Mouse (Mus musculus): ENCODE results near the gene Lamb1. TPM values are rescaled to one million over a fixed set of nuclear protein-coding genes. Genes with fewer than 3 reads are reported as not detected.

Gene Lamb1
- total and polyA plus RNA-seq, 3 experiments: under 0.01 TPM; not detected in 2

DNA sequence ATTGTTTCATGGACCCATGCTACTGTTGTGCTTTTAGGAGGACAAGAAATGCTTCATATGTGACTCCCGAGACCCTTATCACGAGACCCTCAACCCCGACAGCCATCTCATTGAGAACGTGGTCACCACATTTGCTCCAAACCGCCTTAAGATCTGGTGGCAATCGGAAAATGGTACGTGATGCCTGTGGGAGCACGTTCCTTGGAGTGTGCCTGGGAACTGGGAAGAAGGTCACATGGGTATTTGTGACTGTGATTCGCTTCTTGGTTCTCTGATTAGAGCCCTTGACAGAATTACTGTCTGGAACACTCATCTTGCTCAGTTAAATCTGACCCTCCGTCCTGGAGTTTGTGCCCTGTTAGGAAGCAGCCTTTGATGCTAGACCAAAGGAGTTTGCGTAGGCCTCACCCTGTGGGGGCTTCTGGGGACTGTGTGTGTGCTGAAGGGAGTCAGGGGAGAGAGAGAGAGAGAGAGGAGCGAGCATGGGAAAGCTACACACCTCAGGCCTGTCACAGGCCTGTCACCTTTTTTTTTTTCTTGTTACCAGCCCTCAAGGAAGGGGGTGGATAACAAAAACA is 4.1 kb downstream of the Lamb1 start:
- Histone ChIP-seq H3K9ac (ENCODE audit: insufficient read depth, low read depth) (no peak overlapping the region), H3K4me3 (replicated peaks in 1 of 3; ENCODE audit: low read depth in 2 of 3, low read length in 2 of 3, poor library complexity in 1 of 3) (no peak overlapping the region), H3K9me3 (replicated peaks; ENCODE audit: low read length) (no peaks in the 10 kb centered on the region), H3K36me3 (replicated peaks in 1 of 2; ENCODE audit: control insufficient read depth in 1 of 2, insufficient read depth in 1 of 2, low read length in 1 of 2) (no peaks in the 10 kb centered on the region), H3K27ac (ENCODE audit: insufficient read depth, low read depth) (no peak overlapping the region), H3K4me1 (ENCODE audit: control insufficient read depth in 1 of 2, insufficient read depth in 2 of 2) (no peaks in the 10 kb centered on the region), H3K4me2 (ENCODE audit: insufficient read depth, low read depth, poor library complexity, severe bottlenecking) (no peak overlapping the region), H3K79me2 (replicated peaks; ENCODE audit: control insufficient read depth, extremely low read depth, insufficient read depth, poor library complexity, severe bottlenecking) (no peaks in the 10 kb centered on the region), H3K27me3 (replicated peaks) (no peaks in the 10 kb centered on the region)
- no peak for DNase-seq (ENCODE audit: extremely low read depth)
- no peak for TF ChIP-seq MXI1 (IDR thresholded peaks at IDR 0.05; ENCODE audit: low read depth, low read length)
- TF ChIP-seq RCOR1 (conservative IDR thresholded peaks at IDR 0.05; ENCODE audit: low read depth, low read length): no peak
- no peak for TF ChIP-seq CHD1 (IDR thresholded peaks at IDR 0.05; ENCODE audit: low read depth, low read length)
- TF ChIP-seq KAT2A (IDR thresholded peaks at IDR 0.05; ENCODE audit: insufficient replicate concordance, low read length): no peak
- TF ChIP-seq MEF2A (IDR thresholded peaks at IDR 0.05; ENCODE audit: borderline replicate concordance, low read depth, low read length): no peak
- no peak for TF ChIP-seq JUND (conservative IDR thresholded peaks at IDR 0.05; ENCODE audit: low read depth, low read length)
- TF ChIP-seq MAFK (IDR thresholded peaks at IDR 0.05; ENCODE audit: insufficient replicate concordance, low read length): no peak
- TF ChIP-seq RAD21 (IDR thresholded peaks at IDR 0.05; ENCODE audit: low read depth, low read length): no peak
- no peak for TF ChIP-seq HCFC1 (IDR thresholded peaks at IDR 0.05; ENCODE audit: low read depth, low read length)
- TF ChIP-seq POLR2A (IDR thresholded peaks at IDR 0.05; ENCODE audit: low read depth, low read length): no peak
- no peak for TF ChIP-seq MYC (IDR thresholded peaks at IDR 0.05; ENCODE audit: low read depth, low read length)
- TF ChIP-seq ELF1 (IDR thresholded peaks at IDR 0.05; ENCODE audit: low read depth, low read length): no peak
- no peak for TF ChIP-seq SIN3A (IDR thresholded peaks at IDR 0.05; ENCODE audit: low read length)
- no peak for TF ChIP-seq CTCF (conservative IDR thresholded peaks at IDR 0.05 in 1 of 2, IDR thresholded peaks at IDR 0.05 in 1 of 2; ENCODE audit: low read depth in 2 of 2, low read length in 2 of 2)
- no peak for TF ChIP-seq EP300 (IDR thresholded peaks at IDR 0.05; ENCODE audit: low read length)
- no peak for TF ChIP-seq MAZ (IDR thresholded peaks at IDR 0.05; ENCODE audit: low read depth, low read length)
- no peak for TF ChIP-seq ZNF384 (IDR thresholded peaks at IDR 0.05; ENCODE audit: low read depth, low read length)
- no peak for TF ChIP-seq CHD2 (IDR thresholded peaks at IDR 0.05; ENCODE audit: low read length)
- no peak for TF ChIP-seq POLR2AphosphoS2 (IDR thresholded peaks at IDR 0.05; ENCODE audit: low read depth, low read length)
- TF ChIP-seq UBTF (IDR thresholded peaks at IDR 0.05; ENCODE audit: low read depth, low read length): no peak
- in situ Hi-C loops (cut with MboI; ENCODE audit: low pct_ligation_motif_present, low pct_unique_long_range_greater_than_20kb, low sequenced_read_pairs): no loop called here
- dilution Hi-C loops (cut with MboI; ENCODE audit: extremely low pct_ligation_motif_present, extremely low pct_unique_long_range_greater_than_20kb, low sequenced_read_pairs): no loop called here

DNA sequence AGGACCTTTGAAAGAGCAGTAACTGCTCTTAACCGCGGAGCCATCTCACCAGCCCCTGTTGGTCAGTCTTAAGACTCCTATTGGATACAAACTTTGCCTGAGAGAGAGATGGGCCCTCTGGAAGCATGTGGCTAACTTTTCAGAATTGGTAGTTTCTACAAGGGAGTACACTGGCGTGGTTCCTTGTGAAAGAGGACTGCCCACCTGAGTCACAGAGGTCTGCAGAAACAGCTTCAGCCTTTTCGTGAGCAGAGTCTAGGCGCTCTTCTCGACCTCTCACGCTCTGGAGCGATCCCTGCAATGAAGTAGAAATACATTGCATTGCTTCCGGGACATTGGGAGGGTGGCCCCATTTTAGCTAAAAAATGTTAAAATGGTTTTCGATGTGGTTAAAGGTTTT is 5.3 kb downstream of the Lamb1 start:
- H3K4me1 ChIP-seq (ENCODE audit: control insufficient read depth in 1 of 2, insufficient read depth in 2 of 2): no peaks in the 10 kb centered on the region
- H3K36me3 ChIP-seq (replicated peaks in 1 of 2; ENCODE audit: control insufficient read depth in 1 of 2, insufficient read depth in 1 of 2, low read length in 1 of 2): no peaks in the 10 kb centered on the region
- no peak overlapping the region for H3K4me2 ChIP-seq (ENCODE audit: insufficient read depth, low read depth, poor library complexity, severe bottlenecking)
- H3K9me3 ChIP-seq (replicated peaks; ENCODE audit: low read length): no peaks in the 10 kb centered on the region
- TF ChIP-seq MYC (IDR thresholded peaks at IDR 0.05; ENCODE audit: low read depth, low read length) (no peak), NELFE (IDR thresholded peaks at IDR 0.05; ENCODE audit: low read depth, low read length) (no peak), MXI1 (IDR thresholded peaks at IDR 0.05; ENCODE audit: low read depth, low read length) (no peak), ETS1 (conservative IDR thresholded peaks at IDR 0.05; ENCODE audit: low read depth, low read length) (no peak)
- no peak overlapping the region for H3K4me3 ChIP-seq (replicated peaks in 1 of 3; ENCODE audit: low read depth in 2 of 3, low read length in 2 of 3, poor library complexity in 1 of 3)
- no peak overlapping the region for H3K27ac ChIP-seq (ENCODE audit: insufficient read depth, low read depth)
- dilution Hi-C loops (cut with MboI; ENCODE audit: extremely low pct_ligation_motif_present, extremely low pct_unique_long_range_greater_than_20kb, low sequenced_read_pairs) (no loop called here), in situ Hi-C loops (cut with MboI; ENCODE audit: low pct_ligation_motif_present, low pct_unique_long_range_greater_than_20kb, low sequenced_read_pairs) (no loop called here)
- H3K9ac ChIP-seq (ENCODE audit: insufficient read depth, low read depth): no peak overlapping the region
- no peaks in the 10 kb centered on the region for H3K27me3 ChIP-seq (replicated peaks)
- DNase-seq (ENCODE audit: extremely low read depth): no peak
- no peaks in the 10 kb centered on the region for H3K79me2 ChIP-seq (replicated peaks; ENCODE audit: control insufficient read depth, extremely low read depth, insufficient read depth, poor library complexity, severe bottlenecking)
